Mouse (Mus musculus) heart, adult 2 months (tissue): Measurements from ENCODE around the gene Mpv17l2. TPM values are rescaled to one million over a fixed set of nuclear protein-coding genes. Genes with fewer than 3 reads are reported as not detected.

Experiments used
- DNase-seq, 2 experiments: peaks; one replicate each; pipeline ENCODE4 v3.0.0; 2021
- H3K27ac ChIP-seq: fragments of 200-600 bp; 2 replicates; pipeline ENCODE4 v1.8.1; 2022
- H3K27me3 ChIP-seq: fragments of 200-500 bp; 2 replicates; pipeline ENCODE4 v1.6.1; 2012; ENCODE audit warnings: mild to moderate bottlenecking, low read length, inconsistent platforms, mixed read lengths; ENCODE audit not compliant: control insufficient read depth, insufficient read depth
- H3K36me3 ChIP-seq: fragments of 200-500 bp; 2 replicates; pipeline ENCODE4 v1.6.1; 2012; ENCODE audit warnings: low read length, inconsistent platforms; ENCODE audit not compliant: control insufficient read depth, insufficient read depth
- H3K4me1 ChIP-seq: fragments of 200-500 bp; 2 replicates; pipeline ENCODE4 v1.6.1; 2011; ENCODE audit warnings: low read length; ENCODE audit not compliant: control insufficient read depth, insufficient read depth
- H3K4me3 ChIP-seq: fragments of 200-600 bp; 2 replicates; pipeline ENCODE4 v1.8.1; 2022
- H3K79me2 ChIP-seq: fragments of 200-500 bp; replicated peaks from 2 replicates; pipeline ENCODE4 v1.6.1; 2012; ENCODE audit warnings: mild to moderate bottlenecking, inconsistent platforms, low read length, moderate library complexity, mixed read lengths; ENCODE audit not compliant: control insufficient read depth, insufficient read depth
- H3K9ac ChIP-seq: fragments of 200-500 bp; 2 replicates; pipeline ENCODE4 v1.6.1; 2012; ENCODE audit warnings: low read depth, mild to moderate bottlenecking, control low read depth, inconsistent platforms, low read length, mixed read lengths
- CTCF ChIP-seq: fragments of 200-600 bp; IDR thresholded peaks from 2 replicates; pipeline ENCODE4 v1.8.1; 2022; ENCODE audit warnings: antibody characterized with exemption, mild to moderate bottlenecking, moderate library complexity
- EP300 ChIP-seq: fragments of 200-500 bp; IDR thresholded peaks from 2 replicates; pipeline ENCODE4 v1.6.1; 2011; ENCODE audit warnings: low read depth, low read length, control low read depth; ENCODE audit not compliant: insufficient read depth
- POLR2A ChIP-seq: fragments of 200-500 bp; IDR thresholded peaks from 2 replicates; pipeline ENCODE4 v1.6.1; 2011; ENCODE audit warnings: mild to moderate bottlenecking, low read depth, low read length, control low read depth; ENCODE audit not compliant: insufficient read depth
- WGBS: fragments of 180-500 bp; shearing (Covaris S2); methylation state at CpG from one replicate; pipeline ENCODE4 v1.1.7; 2018; 5-methylcytosine and 5-hydroxymethylcytosine counted together
- intact Hi-C: fragments of 180-260 bp; cut with DNase I; formaldehyde crosslinking; loops from one replicate; pipeline ENCODE4 v1.15.1; 2025
- long read RNA-seq: library from polyadenylated mRNA; stranded (forward); transcript quantifications from one replicate; pipeline ENCODE4 v2.0.0, GENCODE M21; 2021
- polyA plus RNA-seq: library from polyadenylated mRNA; depleted of rRNA; stranded (reverse); fragments of >200 nt; gene quantifications from 2 replicates; pipeline ENCODE4 v1.2.3, GENCODE M21; 2012; rRNA removed
- total RNA-seq, 2 experiments: library from RNA; stranded (reverse); gene quantifications; 2 replicates each; pipeline ENCODE4 v1.2.3; 2021

Gene Mpv17l2
- total RNA-seq: 10 to 100 TPM; 21.7 to 29.1 TPM
- 30.0 and 32.2 TPM in 2 replicates for polyA plus RNA-seq
- long read RNA-seq, transcript Mpv17l2-201 (5 exons, 980 nt): major isoform, 23 of 28 reads
- long read RNA-seq, partial matches to known transcripts: 0 of 28 reads
- long read RNA-seq, other reads (novel, unspliced or antisense): 5 of 28 reads

- H3K27ac ChIP-seq: peak within 1 kb of the TSS; percentile 87
- peak within 1 kb of the TSS; percentile 93 for H3K4me3 ChIP-seq
- TF ChIP-seq POLR2A (peak; percentile 60; the same call in 1 of the 2 replicates), CTCF (no peak), EP300 (peak; percentile 74; the same call in 1 of the 2 replicates)
- under 1% methylated on average over 55 of the region's 55 CpGs for WGBS
- H3K27me3 ChIP-seq: no peaks in the 10 kb centered on the region
- H3K79me2 ChIP-seq: no peaks in the 10 kb centered on the region
- intact Hi-C loops: no loop called here
- peak within 1 kb of the TSS; percentile 89 for H3K9ac ChIP-seq
- H3K36me3 ChIP-seq: no peaks in the 10 kb centered on the region
- peak; percentile 91 to 98 for DNase-seq
- peaks cover 11% of the 10 kb centered on the region for H3K4me1 ChIP-seq
Observed at GRCm38 (mm10) chr8:70760775-70761406, at the start of gene Mpv17l2. Mpv17l2 (minus strand) TSS chr8:70760946.

GRCm38 (mm10) chr8:70808955-70809701 lies 48.4 kb upstream of the Mpv17l2 start:
- Histone ChIP-seq H3K27ac (no peak overlapping the region), H3K27me3 (no peaks in the 10 kb centered on the region), H3K4me3 (no peak overlapping the region), H3K4me1 (no peaks in the 10 kb centered on the region), H3K9ac (no peak overlapping the region), H3K36me3 (no peaks in the 10 kb centered on the region), H3K79me2 (no peaks in the 10 kb centered on the region)
- no peak for TF ChIP-seq CTCF
- no peak for TF ChIP-seq POLR2A
- no peak for TF ChIP-seq EP300
- DNase-seq: no peak
- intact Hi-C loops: no loop called here
- 79% methylated on average over 8 of the region's 8 CpGs for WGBS

DNA sequence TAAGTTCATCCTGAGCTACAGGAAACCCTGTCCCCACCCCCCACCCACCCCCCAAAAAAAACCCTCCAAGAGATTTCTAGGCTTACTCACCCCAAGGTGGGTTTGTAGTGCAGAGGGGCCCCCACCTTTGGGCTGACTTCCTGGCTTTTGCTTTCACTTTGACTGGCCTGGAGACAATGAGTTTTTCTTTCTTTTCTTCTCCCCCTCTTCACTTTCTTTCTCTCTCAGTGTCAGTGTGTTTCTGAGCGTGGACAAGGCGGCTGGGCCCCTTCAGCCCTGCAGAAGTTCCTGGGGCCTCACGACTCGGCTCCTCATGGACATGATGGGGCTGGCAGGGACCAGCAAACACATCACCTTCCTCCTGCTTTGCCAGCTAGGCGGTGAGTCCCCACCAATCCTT lies 47.5 kb upstream of the Mpv17l2 start, which contains the start of gene Il12rb1:
Il12rb1 (plus strand) TSS at position 211 of the 400 bp plus-strand sequence.
- Histone ChIP-seq H3K27ac (no peak within 1 kb of the TSS), H3K36me3 (no peaks in the 10 kb centered on the region), H3K4me3 (no peak within 1 kb of the TSS), H3K27me3 (no peaks in the 10 kb centered on the region), H3K9ac (no peak within 1 kb of the TSS), H3K4me1 (no peaks in the 10 kb centered on the region), H3K79me2 (no peaks in the 10 kb centered on the region)
- intact Hi-C loops: no loop called here
- WGBS: 73% methylated on average over 5 of the region's 5 CpGs
- no peak for TF ChIP-seq CTCF
- TF ChIP-seq EP300: no peak
- no peak for DNase-seq

DNA sequence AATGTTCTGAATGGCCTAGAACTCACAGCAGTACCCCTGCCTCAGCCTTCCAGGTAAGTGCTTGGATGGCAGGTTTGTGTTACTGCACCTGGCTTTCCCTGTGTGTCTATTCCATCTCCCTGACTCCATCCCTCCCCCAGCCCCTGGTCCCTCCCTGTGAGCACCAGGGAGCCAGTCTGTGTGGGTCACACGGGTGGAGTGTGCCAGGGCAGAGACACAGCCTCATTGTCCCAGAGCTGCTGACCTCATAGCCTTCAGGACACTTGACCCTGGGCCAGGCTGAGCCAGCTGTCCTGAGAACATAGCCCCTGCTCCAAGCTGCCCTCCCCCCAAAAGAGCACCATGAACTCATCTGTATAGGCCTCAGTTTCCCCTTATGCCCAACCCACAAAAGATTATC lies 46.6 kb upstream of the Mpv17l2 start:
- 42% methylated on average over 1 of the region's 1 CpGs for WGBS
- H3K4me1 ChIP-seq: no peaks in the 10 kb centered on the region
- intact Hi-C loops: no loop called here
- no peak overlapping the region for H3K9ac ChIP-seq
- no peaks in the 10 kb centered on the region for H3K79me2 ChIP-seq
- H3K27me3 ChIP-seq: no peaks in the 10 kb centered on the region
- no peak for DNase-seq
- TF ChIP-seq EP300 (no peak), CTCF (no peak), POLR2A (no peak)
- no peaks in the 10 kb centered on the region for H3K36me3 ChIP-seq
- no peak overlapping the region for H3K4me3 ChIP-seq
- no peak overlapping the region for H3K27ac ChIP-seq

- H3K27ac ChIP-seq: no peak overlapping the region
- whole genome bisulfite sequencing: 63% methylated on average over 4 of the region's 4 CpGs
- peak in 1 of 2 experiments; percentile 75 for DNase-seq
Observed at GRCm38 (mm10) chr8:70806541-70806940, 45.8 kb upstream of the Mpv17l2 start.

More at GRCm38 (mm10) chr8:70806541-70806940, 45.8 kb upstream of the Mpv17l2 start:
- intact Hi-C loops: no loop called here
- Histone ChIP-seq H3K36me3 (no peaks in the 10 kb centered on the region), H3K79me2 (no peaks in the 10 kb centered on the region), H3K9ac (no peak overlapping the region; the same call in 1 of the 2 replicates), H3K4me1 (no peaks in the 10 kb centered on the region), H3K4me3 (no peak overlapping the region), H3K27me3 (no peaks in the 10 kb centered on the region)
- TF ChIP-seq CTCF (no peak), POLR2A (no peak), EP300 (no peak)
